Mouse (Mus musculus) limb, embryonic 12.5 days (tissue): ENCODE measurements around the gene Fkbp15. TPM values are rescaled to one million over a fixed set of nuclear protein-coding genes. Genes with fewer than 3 reads are reported as not detected.

Experiments used
- ATAC-seq: fragments of 200-750 bp; cut with Nextera tagmentation; 2 replicates; pipeline ENCODE4 v1.8.0; 2017; ENCODE audit warnings: low read depth, moderate TSS enrichment; ENCODE audit not compliant: insufficient number of reproducible peaks, insufficient read depth, low FRiP score, low TSS enrichment
- H3K27ac ChIP-seq: fragments of 300-500 bp; sonication (generic); 2 replicates; pipeline ENCODE4 v1.5.1; 2016; ENCODE audit warnings: mild to moderate bottlenecking, moderate library complexity
- H3K27me3 ChIP-seq: fragments of 300-500 bp; sonication (generic); 2 replicates; pipeline ENCODE4 v1.6.1; 2016; ENCODE audit warnings: mild to moderate bottlenecking, moderate library complexity
- H3K36me3 ChIP-seq: fragments of 300-500 bp; sonication (generic); 2 replicates; pipeline ENCODE4 v1.6.1; 2016; ENCODE audit warnings: mild to moderate bottlenecking, moderate library complexity
- H3K4me1 ChIP-seq: fragments of 300-500 bp; sonication (generic); replicated peaks from 2 replicates; pipeline ENCODE4 v1.6.1; 2016
- H3K4me2 ChIP-seq: fragments of 300-500 bp; sonication (generic); 2 replicates; pipeline ENCODE4 v1.6.1; 2016; ENCODE audit warnings: mild to moderate bottlenecking, moderate library complexity
- H3K4me3 ChIP-seq: fragments of 300-500 bp; sonication (generic); replicated peaks from 2 replicates; pipeline ENCODE4 v1.5.1; 2016; ENCODE audit warnings: mild to moderate bottlenecking
- H3K9ac ChIP-seq: fragments of 300-500 bp; sonication (generic); replicated peaks from 2 replicates; pipeline ENCODE4 v1.6.1; 2016; ENCODE audit warnings: mild to moderate bottlenecking, moderate library complexity
- H3K9me3 ChIP-seq: fragments of 300-500 bp; sonication (generic); 2 replicates; pipeline ENCODE4 v1.6.1; 2016; ENCODE audit warnings: mild to moderate bottlenecking, moderate library complexity
- WGBS: fragments of 180-500 bp; shearing (Covaris S2); methylation state at CpG from one replicate; pipeline ENCODE4 v1.1.7; 2016; 5-methylcytosine and 5-hydroxymethylcytosine counted together
- polyA plus RNA-seq: library from polyadenylated mRNA; unstranded; fragments of >200 nt; fragmentation: Nextera tagmentation; extraction: Ambion mirVana; gene quantifications from 2 replicates; pipeline ENCODE4 v1.2.1, GENCODE M21; 2016

The Fkbp15 gene
- polyA plus RNA-seq, 1 experiment from 2014 or later: 23.2 TPM

GRCm38 (mm10) chr4:62348329-62348705, 12.0 kb downstream of the Fkbp15 start:
- H3K9me3 ChIP-seq: no peaks in the 10 kb centered on the region
- H3K36me3 ChIP-seq: peaks cover 30% of the 10 kb centered on the region
- H3K27ac ChIP-seq: no peak overlapping the region
- ATAC-seq: no peak
- H3K4me3 ChIP-seq: no peak overlapping the region
- H3K27me3 ChIP-seq: no peaks in the 10 kb centered on the region
- H3K9ac ChIP-seq: no peak overlapping the region
- no peak overlapping the region for H3K4me2 ChIP-seq
- no peaks in the 10 kb centered on the region for H3K4me1 ChIP-seq
- 85% methylated on average over 2 of the region's 2 CpGs for whole genome bisulfite sequencing

- H3K36me3 ChIP-seq: peaks cover 30% of the 10 kb centered on the region
- no peak overlapping the region for H3K27ac ChIP-seq
- no peak overlapping the region for H3K4me3 ChIP-seq
- WGBS: 79% methylated on average over 9 of the region's 9 CpGs
- no peak overlapping the region for H3K9ac ChIP-seq
- H3K27me3 ChIP-seq: no peaks in the 10 kb centered on the region
- no peak overlapping the region for H3K4me2 ChIP-seq
- H3K4me1 ChIP-seq: no peaks in the 10 kb centered on the region
- ATAC-seq: no peak
- no peaks in the 10 kb centered on the region for H3K9me3 ChIP-seq
Observed at GRCm38 (mm10) chr4:62347605-62348328, 12.6 kb downstream of the Fkbp15 start.

- no peak overlapping the region for H3K9ac ChIP-seq
- no peaks in the 10 kb centered on the region for H3K9me3 ChIP-seq
- ATAC-seq: no peak
- H3K4me3 ChIP-seq: no peak overlapping the region
- no peaks in the 10 kb centered on the region for H3K4me1 ChIP-seq
- peaks cover 29% of the 10 kb centered on the region for H3K36me3 ChIP-seq
- no peak overlapping the region for H3K4me2 ChIP-seq
- no peaks in the 10 kb centered on the region for H3K27me3 ChIP-seq
- no peak overlapping the region for H3K27ac ChIP-seq
- WGBS: 81% methylated on average over 4 of the region's 4 CpGs
Observed at GRCm38 (mm10) chr4:62345827-62346226, 14.5 kb downstream of the Fkbp15 start.

GRCm38 (mm10) chr4:62344000-62344399, 16.3 kb downstream of the Fkbp15 start:
- Histone ChIP-seq H3K4me3 (no peak overlapping the region), H3K4me2 (no peak overlapping the region), H3K27me3 (no peaks in the 10 kb centered on the region), H3K4me1 (no peaks in the 10 kb centered on the region), H3K9ac (no peak overlapping the region), H3K27ac (no peak overlapping the region), H3K36me3 (peaks cover 36% of the 10 kb centered on the region), H3K9me3 (no peaks in the 10 kb centered on the region)
- 93% methylated on average over 1 of the region's 1 CpGs for WGBS
- ATAC-seq: no peak

GRCm38 (mm10) chr4:62338536-62338935, 21.8 kb downstream of the Fkbp15 start:
- WGBS: 86% methylated on average over 5 of the region's 5 CpGs
- Histone ChIP-seq H3K4me3 (no peak overlapping the region), H3K4me2 (no peak overlapping the region), H3K27ac (no peak overlapping the region), H3K9me3 (no peaks in the 10 kb centered on the region), H3K4me1 (no peaks in the 10 kb centered on the region), H3K9ac (no peak overlapping the region), H3K27me3 (no peaks in the 10 kb centered on the region), H3K36me3 (peaks cover 44% of the 10 kb centered on the region)
- no peak for ATAC-seq

- H3K27ac ChIP-seq: no peak overlapping the region
- no peak overlapping the region for H3K4me3 ChIP-seq
- WGBS: 94% methylated on average over 5 of the region's 5 CpGs
- no peak for ATAC-seq
- no peak overlapping the region for H3K4me2 ChIP-seq
- H3K4me1 ChIP-seq: no peaks in the 10 kb centered on the region
- H3K27me3 ChIP-seq: no peaks in the 10 kb centered on the region
- H3K9ac ChIP-seq: no peak overlapping the region
- no peaks in the 10 kb centered on the region for H3K9me3 ChIP-seq
- peaks cover 62% of the 10 kb centered on the region for H3K36me3 ChIP-seq
Observed at GRCm38 (mm10) chr4:62331977-62332376, 28.4 kb downstream of the Fkbp15 start.

- Histone ChIP-seq H3K4me1 (no peaks in the 10 kb centered on the region), H3K9me3 (no peaks in the 10 kb centered on the region), H3K4me3 (no peak overlapping the region), H3K36me3 (peaks cover 57% of the 10 kb centered on the region), H3K4me2 (no peak overlapping the region), H3K27me3 (no peaks in the 10 kb centered on the region), H3K9ac (no peak overlapping the region), H3K27ac (no peak overlapping the region)
- 89% methylated on average over 6 of the region's 6 CpGs for WGBS
- ATAC-seq: no peak
Observed at GRCm38 (mm10) chr4:62328941-62329660, 31.2 kb downstream of the Fkbp15 start.

- H3K27me3 ChIP-seq: no peaks in the 10 kb centered on the region
- H3K36me3 ChIP-seq: peaks cover 63% of the 10 kb centered on the region
- no peak overlapping the region for H3K27ac ChIP-seq
- ATAC-seq: no peak
- H3K4me2 ChIP-seq: no peak overlapping the region
- no peak overlapping the region for H3K9ac ChIP-seq
- no peak overlapping the region for H3K4me3 ChIP-seq
- H3K4me1 ChIP-seq: no peaks in the 10 kb centered on the region
- no peaks in the 10 kb centered on the region for H3K9me3 ChIP-seq
Observed at GRCm38 (mm10) chr4:62326111-62326510, 34.2 kb downstream of the Fkbp15 start.

GRCm38 (mm10) chr4:62322684-62323083, 37.7 kb downstream of the Fkbp15 start:
- no peaks in the 10 kb centered on the region for H3K4me1 ChIP-seq
- H3K27me3 ChIP-seq: no peaks in the 10 kb centered on the region
- no peak overlapping the region for H3K9ac ChIP-seq
- no peak for ATAC-seq
- H3K4me3 ChIP-seq: no peak overlapping the region
- WGBS: 93% methylated on average over 3 of the region's 3 CpGs
- no peaks in the 10 kb centered on the region for H3K9me3 ChIP-seq
- peaks cover 74% of the 10 kb centered on the region for H3K36me3 ChIP-seq
- no peak overlapping the region for H3K27ac ChIP-seq
- no peak overlapping the region for H3K4me2 ChIP-seq

GRCm38 (mm10) chr4:62318294-62318693, 42.1 kb downstream of the Fkbp15 start:
- no peak overlapping the region for H3K4me3 ChIP-seq
- no peaks in the 10 kb centered on the region for H3K4me1 ChIP-seq
- no peak overlapping the region for H3K9ac ChIP-seq
- no peaks in the 10 kb centered on the region for H3K27me3 ChIP-seq
- no peak overlapping the region for H3K4me2 ChIP-seq
- no peak for ATAC-seq
- no peak overlapping the region for H3K27ac ChIP-seq
- 73% methylated on average over 1 of the region's 1 CpGs for WGBS
- peaks cover 69% of the 10 kb centered on the region for H3K36me3 ChIP-seq
- H3K9me3 ChIP-seq: no peaks in the 10 kb centered on the region

GRCm38 (mm10) chr4:62316456-62316855, 43.9 kb downstream of the Fkbp15 start:
- Histone ChIP-seq H3K9me3 (no peaks in the 10 kb centered on the region), H3K27me3 (no peaks in the 10 kb centered on the region), H3K4me3 (no peak overlapping the region), H3K4me2 (no peak overlapping the region), H3K36me3 (peaks cover 67% of the 10 kb centered on the region), H3K9ac (no peak overlapping the region), H3K4me1 (no peaks in the 10 kb centered on the region), H3K27ac (no peak overlapping the region)
- WGBS: 89% methylated on average over 2 of the region's 2 CpGs
- no peak for ATAC-seq

- no peak for ATAC-seq
- Histone ChIP-seq H3K4me1 (no peaks in the 10 kb centered on the region), H3K27me3 (no peaks in the 10 kb centered on the region), H3K9me3 (no peaks in the 10 kb centered on the region), H3K27ac (no peak overlapping the region), H3K9ac (no peak overlapping the region), H3K4me2 (no peak overlapping the region), H3K4me3 (no peak overlapping the region), H3K36me3 (peaks cover 55% of the 10 kb centered on the region)
- WGBS: 86% methylated on average over 3 of the region's 3 CpGs
Observed at GRCm38 (mm10) chr4:62314516-62314915, 45.8 kb downstream of the Fkbp15 start.
